Mouse (Mus musculus) kidney, postnatal 4 days (tissue): ENCODE results near the gene Ptchd1.

ENCODE experiments used
- DNase-seq, 2 experiments: peaks; one replicate each; pipeline ENCODE4 v3.0.0; 2021; ENCODE audit warnings: mixed read lengths in 2 of 2

The Ptchd1 gene

DNA sequence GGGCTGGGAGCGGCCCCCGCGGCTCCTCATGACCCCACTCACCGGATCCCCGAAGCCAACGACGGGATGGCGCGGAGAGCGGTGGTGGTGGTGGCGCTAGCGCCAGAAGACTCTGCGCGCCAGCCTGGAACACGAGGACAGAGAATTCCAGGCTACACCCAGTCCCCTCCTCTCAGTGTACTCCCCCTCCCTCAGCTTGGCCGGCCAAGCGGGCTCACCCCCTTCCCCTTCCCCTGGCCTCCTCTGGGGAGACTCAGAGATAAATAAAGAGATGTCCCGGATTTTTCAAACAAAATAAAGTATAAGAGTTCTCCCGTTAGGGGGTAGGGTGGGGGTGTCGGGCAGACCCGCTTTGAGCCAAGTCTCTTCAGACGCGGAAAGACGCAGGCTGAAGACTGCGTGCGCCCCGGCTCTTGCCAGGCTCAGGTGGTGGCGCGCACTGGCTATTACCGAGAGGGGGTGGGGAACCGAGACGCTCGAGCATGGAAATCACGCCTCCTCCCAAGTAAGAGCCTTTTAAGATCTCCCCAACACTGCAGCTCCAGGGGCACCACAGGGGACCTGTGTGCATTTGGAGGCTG, at the start of gene Ptchd1:
Gene Ptchd1, minus strand, starts transcription at position 114 of the 581 bp plus-strand sequence.
- DNase-seq, result peak; percentile 8 to 30

DNA sequence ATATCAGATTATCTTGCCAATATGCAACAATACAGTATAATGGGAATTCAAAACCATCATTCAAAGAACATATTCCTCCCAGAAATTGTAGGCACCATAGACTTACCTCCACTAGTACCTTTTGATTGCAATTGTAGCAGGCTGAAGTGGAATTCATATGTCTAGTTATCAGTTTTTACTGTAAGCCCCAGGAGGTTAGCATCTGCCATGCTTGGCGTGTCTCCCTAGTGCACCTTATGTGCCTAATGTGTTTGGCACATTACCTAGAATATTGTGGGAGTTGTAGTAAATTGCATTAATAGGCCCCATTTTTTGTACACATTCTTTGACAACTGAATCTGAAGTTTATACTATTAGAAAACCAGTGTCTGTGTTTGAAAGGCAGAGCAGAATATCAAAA, 34.4 kb upstream of the Ptchd1 start:
- no peak for DNase-seq

DNA sequence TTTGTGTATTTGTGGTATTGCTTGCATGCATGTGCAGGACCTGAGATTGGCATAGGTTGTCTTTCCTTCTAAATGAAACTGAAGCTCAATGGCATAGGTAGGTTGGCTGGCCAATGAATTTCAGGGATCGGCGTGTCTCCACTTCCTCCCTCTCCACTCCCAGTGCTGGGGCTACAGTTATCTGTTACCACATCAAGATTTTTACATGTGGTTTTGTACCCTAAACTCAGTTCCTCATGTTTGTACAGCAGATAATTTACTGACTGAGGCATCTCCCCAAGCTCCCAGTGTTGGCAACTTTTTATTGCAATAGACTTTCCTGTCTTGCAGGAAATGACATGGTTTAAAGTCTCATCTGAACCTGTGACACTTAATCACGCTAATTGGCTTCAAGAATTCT, 22.4 kb upstream of the Ptchd1 start:
- no peak for DNase-seq

DNA sequence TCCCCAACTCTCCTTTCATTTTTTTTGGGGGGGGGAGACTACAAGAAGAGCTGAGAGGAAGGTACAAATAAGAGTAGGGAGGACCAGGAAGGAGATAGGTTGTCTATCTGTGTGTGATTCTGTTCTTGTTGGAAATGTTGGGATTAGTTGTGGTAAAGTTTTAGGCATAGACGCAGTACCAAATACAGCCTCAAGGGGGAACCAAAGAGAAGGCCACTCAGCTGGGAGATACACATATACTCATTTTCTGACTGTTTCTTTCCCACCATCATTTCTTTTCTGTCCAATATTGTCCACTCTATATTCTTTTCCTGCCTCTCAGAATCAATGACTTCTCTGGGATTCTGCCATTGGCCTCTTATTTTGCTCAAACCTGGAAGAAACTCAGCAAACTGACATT, 20.4 kb upstream of the Ptchd1 start:
- DNase-seq, result peak; percentile 4 to 10

DNA sequence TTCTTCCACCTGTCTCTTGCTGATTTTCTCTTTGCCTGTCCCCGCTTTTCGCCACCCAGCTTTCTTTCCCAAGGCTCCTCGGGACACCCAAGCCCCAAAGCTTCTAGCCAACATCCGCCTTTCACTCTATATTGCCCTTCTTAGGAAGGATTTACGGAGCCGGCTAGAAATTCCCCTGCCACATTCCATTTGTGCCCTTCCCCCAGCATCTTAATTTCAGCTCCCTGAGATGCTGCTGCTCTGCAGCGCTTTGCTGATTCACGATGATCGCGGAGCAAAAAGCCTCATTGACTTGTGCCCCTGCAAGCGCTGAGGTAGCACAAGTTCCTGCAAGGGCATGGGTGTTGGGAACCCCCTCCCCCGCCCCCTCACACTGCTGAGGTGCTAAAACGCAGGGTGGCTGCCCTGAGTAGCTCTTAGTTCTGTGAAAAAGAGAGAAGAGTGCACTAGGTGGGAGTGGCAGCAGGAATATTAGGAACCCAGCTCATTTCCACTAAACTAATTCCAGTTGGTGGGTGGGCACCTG, 2.1 kb upstream of the Ptchd1 start:
- DNase-seq, result peak; percentile 3 to 14

DNA sequence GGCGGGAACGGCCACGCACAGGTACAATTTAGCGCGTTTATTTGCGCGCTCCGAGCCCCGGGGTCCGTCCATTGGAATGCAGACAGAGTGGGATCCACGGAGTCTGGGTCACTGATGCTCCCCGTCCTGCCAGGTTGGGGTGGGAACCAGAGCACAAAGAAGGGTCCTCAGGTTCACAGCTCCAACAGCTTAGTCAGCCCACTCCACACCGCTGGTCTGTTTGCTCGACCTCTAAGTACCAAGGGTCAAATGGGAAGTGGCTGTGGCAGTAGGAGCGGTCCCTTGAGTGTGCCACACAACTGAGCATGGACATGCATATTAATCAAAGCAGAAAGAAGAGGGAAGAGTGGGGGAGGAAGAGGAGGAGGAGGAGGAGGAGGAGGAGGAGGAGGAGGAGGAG, 1.3 kb upstream of the Ptchd1 start:
- DNase-seq, result no peak

DNA sequence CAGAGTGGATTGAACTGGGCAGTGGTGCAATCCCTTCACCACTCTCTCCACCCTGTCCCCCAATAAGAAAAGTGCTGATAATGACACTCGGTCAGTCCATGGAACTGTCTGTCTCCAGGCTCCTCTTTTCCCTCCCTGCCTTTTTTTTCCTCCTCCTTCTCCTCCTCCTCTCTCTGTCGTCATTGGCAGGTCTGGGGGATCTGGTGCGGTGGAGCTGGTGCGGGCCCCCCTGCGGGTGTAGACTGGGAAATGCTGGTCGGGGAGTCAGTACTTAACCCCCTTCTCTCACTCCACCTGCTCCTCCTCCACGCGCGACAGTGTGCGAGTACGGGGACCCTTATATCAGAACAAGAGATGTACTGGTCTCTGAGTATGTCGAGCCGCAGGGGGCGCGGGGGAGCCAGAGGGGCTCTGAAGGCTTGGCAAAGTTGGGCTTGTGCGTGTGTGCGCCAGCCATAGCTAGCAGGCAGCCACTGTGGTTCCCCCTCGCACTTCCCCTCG, 777 bp upstream of the Ptchd1 start, which contains the start of gene Gm15155:
Gene Gm15155, plus strand, starts transcription at position 401 of the 501 bp plus-strand sequence.
- DNase-seq, result peak; percentile 2 to 17

DNA sequence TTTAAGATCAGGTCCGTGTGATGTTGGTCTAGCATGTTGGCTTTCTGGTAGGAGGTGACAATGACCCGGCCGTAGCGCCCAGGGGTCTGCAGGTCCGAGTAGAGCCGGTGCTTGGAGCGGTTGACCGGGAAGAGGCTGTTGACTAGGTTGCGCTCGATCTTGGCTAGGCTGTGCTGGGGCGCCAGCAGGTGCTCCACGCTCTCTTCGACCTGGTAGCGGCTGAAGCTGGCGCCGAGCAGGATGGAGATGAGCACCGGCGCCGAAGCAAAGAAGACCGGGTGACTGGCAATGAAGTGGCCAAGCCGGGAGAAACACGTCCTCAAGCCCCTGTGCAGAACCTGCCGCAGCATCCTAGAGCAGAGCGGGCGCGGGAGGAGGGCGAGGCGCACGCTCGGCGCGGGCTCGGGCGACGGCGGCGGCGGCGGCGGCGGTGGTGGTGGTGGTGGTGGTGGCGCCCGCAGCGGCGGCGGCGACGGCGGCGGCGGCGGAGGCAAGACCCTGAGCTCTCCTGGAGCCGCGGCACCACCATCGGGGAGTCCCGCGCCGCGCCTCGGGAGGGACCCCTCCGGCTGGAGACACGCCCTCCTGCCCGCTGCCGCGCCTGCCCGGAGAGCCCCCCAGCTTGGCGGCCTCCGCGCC, 534 bp downstream of the Ptchd1 start:
- peak; percentile 4 to 19 for DNase-seq

DNA sequence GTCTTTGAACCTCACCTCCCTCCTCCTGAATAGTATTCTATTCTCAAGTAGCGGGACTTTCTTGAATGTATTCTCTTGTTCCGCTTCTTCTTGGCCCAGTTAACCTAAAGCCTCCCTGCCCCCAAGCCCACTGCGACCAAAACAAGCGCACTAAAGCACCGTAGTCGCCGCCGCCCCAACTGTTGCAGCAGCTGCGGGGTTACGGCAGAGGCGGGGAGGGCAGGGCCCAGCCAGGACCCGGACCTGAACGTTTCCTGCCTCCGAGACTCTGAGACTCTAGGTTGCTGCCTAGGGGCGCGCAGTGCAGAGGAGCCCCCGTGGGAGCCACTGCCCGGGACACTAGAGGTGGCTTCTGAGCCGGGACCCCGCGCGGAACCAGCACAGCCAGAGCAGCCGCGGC, 1.1 kb downstream of the Ptchd1 start:
- peak in 1 of 2 experiments; percentile 6 for DNase-seq

DNA sequence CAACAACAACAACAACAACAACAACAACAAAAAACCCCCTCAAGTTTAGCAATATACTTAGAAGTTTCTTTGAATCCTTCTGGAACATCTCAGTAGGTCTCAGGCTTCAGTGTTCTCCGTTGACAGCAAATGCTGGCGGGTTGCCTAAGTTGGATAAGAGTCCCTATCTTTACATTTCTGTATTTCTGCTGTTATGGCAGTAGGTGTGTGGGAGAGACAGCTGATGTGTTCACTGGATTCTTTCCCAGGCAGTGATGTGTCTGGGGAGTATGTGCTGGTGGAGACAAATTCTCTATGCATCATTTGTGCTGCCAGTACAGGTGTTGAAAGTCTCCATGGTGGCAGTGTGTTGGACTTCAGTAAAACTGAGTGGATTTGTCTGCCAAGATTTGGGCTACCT, 22.4 kb downstream of the Ptchd1 start:
- DNase-seq, result no peak

DNA sequence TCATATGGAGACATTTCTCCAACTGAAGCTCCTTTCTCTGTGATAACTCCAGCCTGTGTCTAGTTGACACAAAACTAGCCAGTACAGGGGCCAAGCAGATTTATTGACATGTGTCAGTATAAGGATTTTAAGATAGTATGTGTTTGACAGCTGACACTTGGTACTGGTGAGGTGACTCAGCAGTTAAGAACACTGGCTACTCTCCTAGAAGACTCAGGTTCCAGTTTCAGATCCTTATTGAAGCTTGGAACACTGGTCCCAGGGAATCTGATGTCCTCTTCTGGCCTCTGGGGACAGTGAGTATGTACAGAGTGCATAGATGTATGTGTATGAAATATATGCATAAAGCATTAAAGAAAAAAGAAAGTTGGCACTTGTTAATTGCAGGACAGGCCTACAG, 27.2 kb downstream of the Ptchd1 start:
- no peak for DNase-seq

DNA sequence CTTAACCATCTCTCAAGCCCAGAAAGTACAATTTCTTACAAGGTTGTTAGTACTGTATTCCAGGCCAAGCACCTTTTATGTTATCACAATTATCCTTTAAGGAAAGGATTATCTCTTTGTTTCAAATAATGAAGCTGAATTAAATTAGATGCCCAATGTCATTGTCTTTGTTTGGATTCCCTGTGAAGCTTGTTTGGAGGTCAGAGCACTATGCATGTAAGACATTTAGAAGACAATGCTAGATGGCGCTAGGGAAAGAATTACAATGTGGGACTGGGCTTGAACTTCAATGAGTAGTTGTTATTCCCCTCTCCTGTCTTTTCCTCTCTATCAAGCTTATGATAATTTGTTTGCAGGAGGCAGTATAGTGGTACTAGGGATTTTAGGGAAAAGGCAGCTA, 28.9 kb downstream of the Ptchd1 start:
- no peak for DNase-seq

DNA sequence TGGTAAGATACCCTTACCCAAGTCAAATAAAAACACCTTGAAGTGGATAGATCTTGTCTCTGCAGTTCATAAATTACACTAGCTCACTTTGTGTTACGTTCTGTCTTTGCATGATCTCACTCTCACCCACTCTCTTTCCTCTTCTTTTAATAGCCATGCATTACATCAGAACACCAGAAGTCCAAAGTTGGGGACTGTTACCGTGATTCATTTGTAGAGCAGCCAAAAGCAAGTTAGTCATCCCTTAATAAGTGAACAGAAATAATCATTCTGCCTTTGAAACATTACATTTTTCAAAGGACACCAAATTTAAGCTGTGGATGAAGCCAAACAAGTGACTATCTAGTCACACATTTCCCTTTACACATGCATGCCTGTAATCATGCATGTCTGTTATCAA, 31.1 kb downstream of the Ptchd1 start:
- no peak for DNase-seq

DNA sequence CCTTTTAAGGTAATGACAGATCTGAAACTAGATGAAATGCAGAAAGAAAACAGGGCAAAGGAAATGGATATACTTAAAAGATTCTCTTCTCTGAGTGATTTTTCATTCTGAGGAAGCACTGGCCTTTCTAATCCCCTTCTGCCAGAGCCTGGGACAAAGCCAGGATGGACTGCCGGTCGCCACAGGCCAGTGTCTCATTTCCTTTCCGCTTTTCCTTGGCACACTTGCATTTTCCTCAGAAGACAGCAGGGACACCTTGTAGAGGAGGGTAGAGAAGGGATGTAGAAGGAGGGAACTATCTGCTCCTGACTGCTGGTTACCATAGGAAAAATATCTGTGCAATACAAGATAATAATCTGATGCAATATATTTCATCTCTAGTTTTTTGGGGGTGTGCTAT, 32.1 kb downstream of the Ptchd1 start:
- no peak for DNase-seq

DNA sequence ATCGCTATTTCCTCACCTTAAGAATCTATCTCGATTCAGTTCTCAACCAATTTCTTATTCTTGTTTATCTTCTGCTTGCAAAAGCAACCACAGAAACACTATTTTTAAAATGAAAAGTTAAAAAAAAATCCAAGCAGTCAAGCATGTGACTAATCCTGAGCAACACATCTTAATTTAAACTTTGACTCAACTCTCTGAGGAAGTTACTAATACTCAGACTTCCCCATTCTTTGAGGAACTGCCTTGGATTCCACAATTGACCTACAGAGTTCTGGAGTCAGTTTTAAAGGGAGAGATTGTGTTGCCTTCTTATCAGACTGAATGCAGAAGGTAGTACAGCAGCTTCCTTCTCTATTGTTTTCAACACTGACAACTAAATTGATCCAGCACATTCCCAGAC, 39.0 kb downstream of the Ptchd1 start:
- DNase-seq, result no peak

DNA sequence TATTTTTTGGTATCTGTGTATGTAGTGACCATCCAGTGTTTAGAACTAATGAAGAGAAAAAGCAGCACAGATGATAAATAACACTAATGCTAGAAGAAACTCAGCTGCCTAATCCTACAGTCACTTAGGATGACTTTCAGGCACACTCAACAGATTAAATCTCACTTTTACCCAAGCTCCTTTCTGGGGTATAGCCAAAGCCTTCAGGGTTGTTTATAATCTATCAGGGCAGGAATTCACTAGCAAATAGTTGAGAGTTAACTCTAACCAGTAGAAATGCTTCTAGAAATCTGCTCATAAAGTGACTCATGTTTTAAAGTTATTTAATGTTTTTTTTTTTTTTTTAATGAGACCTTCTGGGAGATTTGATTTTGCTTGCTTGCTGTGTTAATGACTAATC, 43.8 kb downstream of the Ptchd1 start:
- DNase-seq, result no peak

DNA sequence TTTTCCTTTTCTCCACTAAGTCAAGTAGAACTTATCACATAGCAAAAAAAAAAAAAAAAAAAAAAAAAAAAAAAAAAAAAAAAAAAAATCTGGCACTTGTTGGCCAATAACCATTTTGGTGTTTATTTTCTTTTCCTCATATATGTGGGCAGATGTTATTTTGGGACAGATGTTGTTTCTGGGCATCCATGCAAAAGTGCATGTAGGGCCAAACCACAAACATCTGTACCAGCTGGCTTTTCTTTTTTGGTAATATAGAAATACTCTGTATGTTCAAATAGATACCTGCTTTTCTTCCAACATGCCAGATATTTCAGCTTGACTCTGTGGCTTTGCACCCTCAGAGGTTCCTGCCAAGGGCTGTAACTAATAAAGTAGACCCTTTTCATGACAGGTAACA, 51.2 kb downstream of the Ptchd1 start:
- no peak for DNase-seq

DNA sequence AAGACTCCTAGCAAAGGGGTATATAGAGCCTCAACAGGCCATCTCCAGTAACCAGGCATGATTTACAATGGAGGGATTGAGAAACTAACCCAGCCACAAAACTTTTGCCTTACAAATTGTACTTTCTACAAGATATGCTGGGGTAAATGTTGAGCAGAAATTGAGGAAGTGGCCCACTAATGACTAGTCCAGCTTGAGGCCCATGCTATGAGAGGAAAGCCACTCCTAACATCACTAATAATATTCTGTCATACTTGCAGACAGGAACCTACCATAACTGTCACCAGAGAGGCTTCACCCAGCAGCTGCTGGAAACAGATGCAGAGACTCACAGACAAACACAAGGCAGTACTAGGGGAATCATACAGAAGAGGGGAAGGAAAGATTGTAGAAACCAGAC, 79.8 kb downstream of the Ptchd1 start:
- no peak for DNase-seq
